Comparison of ENCODE assay signal across 13 mouse cellular contexts in genomic region chr10:68168141-68168540, GRCm38 (mm10).
A peak's percentile ranks its signal among the peaks of the same experiment; 100 is the strongest.
DNase-seq lines count a peak whose midpoint lies in the region; ATAC-seq and TF ChIP-seq lines count a peak whose summit lies in the region.
"Had no signal": no experiment of that assay in that cellular context is flagged by ENCODE, and none has a peak within 500 bp of the region (broad histone marks: within the 10 kb centered on the region; RNA-seq: fewer than 3 reads in every experiment).

No protein-coding gene starts in this region.

- ATAC-seq in hindbrain, embryonic 13.5 days (ENCODE audit: low FRiP score): no peak
- ATAC-seq in hindbrain, embryonic 12.5 days (ENCODE audit: low FRiP score): no peak
- peak; percentile 36; the same call in 1 of the 2 replicates for ATAC-seq in lung, embryonic 15.5 days (ENCODE audit: borderline replicate concordance, extremely low read depth, low FRiP score, low TSS enrichment)
- ATAC-seq in heart, embryonic 12.5 days (ENCODE audit: insufficient number of reproducible peaks, low FRiP score): no peak
- no peak for ATAC-seq in stomach, embryonic 16.5 days (ENCODE audit: insufficient read depth, low FRiP score)
- ATAC-seq: forebrain, embryonic 16.5 days had no signal

- no peak for TF ChIP-seq POLR2A in lung, adult 2 months (IDR thresholded peaks at IDR 0.05; ENCODE audit: borderline replicate concordance, extremely low read depth, low read depth, low read length)

- WGBS in hindbrain, embryonic 13.5 days: 94% methylated on average over 8 of the region's 8 CpGs
- 96% methylated on average over 8 of the region's 8 CpGs for WGBS in hindbrain, embryonic 12.5 days
- 53% methylated on average over 8 of the region's 8 CpGs for WGBS in lung, embryonic 15.5 days
- 79% methylated on average over 8 of the region's 8 CpGs for WGBS in lung, adult 2 months
- WGBS in heart, embryonic 12.5 days: 47% methylated on average over 8 of the region's 8 CpGs
- WGBS in stomach, embryonic 16.5 days: 81% methylated on average over 8 of the region's 8 CpGs

- H3K36me3 ChIP-seq in hindbrain, embryonic 13.5 days: no peaks in the 10 kb centered on the region
- no peaks in the 10 kb centered on the region for H3K36me3 ChIP-seq in hindbrain, embryonic 12.5 days
- H3K36me3 ChIP-seq in lung, embryonic 15.5 days: no peaks in the 10 kb centered on the region
- no peaks in the 10 kb centered on the region for H3K36me3 ChIP-seq in heart, embryonic 12.5 days
- 0 out of 2 replicates have a peak, but pooled peaks cover 4% of the 10 kb centered on the region for H3K36me3 ChIP-seq in stomach, embryonic 16.5 days (ENCODE audit: control insufficient read depth, insufficient read depth, low read length)
- H3K36me3 ChIP-seq: hindbrain, embryonic 10.5 days had no signal

- no peak for DNase-seq in lung, adult 2 months
- no peak for DNase-seq in urinary bladder, adult 2 months (ENCODE audit: low spot score)
- DNase-seq: adrenal gland, postnatal 25 days; cerebellum, adult 2 months; lung, postnatal 36 days; right cerebral cortex, postnatal 4 days had no signal

- H3K4me2 ChIP-seq in hindbrain, embryonic 13.5 days: no peak overlapping the region
- no peak overlapping the region for H3K4me2 ChIP-seq in hindbrain, embryonic 12.5 days (replicated peaks)
- H3K4me2 ChIP-seq in lung, embryonic 15.5 days: no peak overlapping the region
- H3K4me2 ChIP-seq in heart, embryonic 12.5 days: peak overlapping the region; percentile 12; the same call in 1 of the 2 replicates
- no peak overlapping the region for H3K4me2 ChIP-seq in stomach, embryonic 16.5 days (ENCODE audit: low read depth, low read length)

- TF ChIP-seq CTCF in lung, adult 2 months (IDR thresholded peaks at IDR 0.05; ENCODE audit: insufficient read depth, low read length): no peak

- no peaks in the 10 kb centered on the region for H3K9me3 ChIP-seq in hindbrain, embryonic 13.5 days
- H3K9me3 ChIP-seq in hindbrain, embryonic 12.5 days (replicated peaks): no peaks in the 10 kb centered on the region
- no peaks in the 10 kb centered on the region for H3K9me3 ChIP-seq in lung, embryonic 15.5 days
- H3K9me3 ChIP-seq in heart, embryonic 12.5 days (replicated peaks): no peaks in the 10 kb centered on the region
- H3K9me3 ChIP-seq in stomach, embryonic 16.5 days (replicated peaks; ENCODE audit: control insufficient read depth, low read length): no peaks in the 10 kb centered on the region
- H3K9me3 ChIP-seq: hindbrain, embryonic 10.5 days had no signal

- no peaks in the 10 kb centered on the region for H3K27me3 ChIP-seq in hindbrain, embryonic 13.5 days
- no peaks in the 10 kb centered on the region for H3K27me3 ChIP-seq in hindbrain, embryonic 12.5 days
- H3K27me3 ChIP-seq in lung, embryonic 15.5 days: no peaks in the 10 kb centered on the region
- H3K27me3 ChIP-seq in heart, embryonic 12.5 days (replicated peaks): no peaks in the 10 kb centered on the region
- no peaks in the 10 kb centered on the region for H3K27me3 ChIP-seq in stomach, embryonic 16.5 days (ENCODE audit: control insufficient read depth, insufficient read depth, low read length)

- H3K9ac ChIP-seq in hindbrain, embryonic 13.5 days: no peak overlapping the region
- no peak overlapping the region for H3K9ac ChIP-seq in hindbrain, embryonic 12.5 days
- H3K9ac ChIP-seq in lung, embryonic 15.5 days: no peak overlapping the region
- no peak overlapping the region for H3K9ac ChIP-seq in heart, embryonic 12.5 days
- no peak overlapping the region for H3K9ac ChIP-seq in stomach, embryonic 16.5 days (ENCODE audit: low read length)

- peak overlapping the region; percentile 18; the same call in 1 of the 2 replicates for H3K27ac ChIP-seq in hindbrain, embryonic 13.5 days
- no peak overlapping the region for H3K27ac ChIP-seq in hindbrain, embryonic 12.5 days
- H3K27ac ChIP-seq in lung, embryonic 15.5 days: peak overlapping the region; percentile 50
- H3K27ac ChIP-seq in heart, embryonic 12.5 days (ENCODE audit: poor library complexity, severe bottlenecking): peak overlapping the region; percentile 85
- peak overlapping the region; percentile 79; the same call in 1 of the 2 replicates for H3K27ac ChIP-seq in stomach, embryonic 16.5 days (ENCODE audit: low read length)
- H3K27ac ChIP-seq: hindbrain, embryonic 10.5 days had no signal

- peaks cover 31% of the 10 kb centered on the region for H3K4me1 ChIP-seq in hindbrain, embryonic 13.5 days (replicated peaks)
- H3K4me1 ChIP-seq in hindbrain, embryonic 12.5 days: peaks cover 15% of the 10 kb centered on the region
- H3K4me1 ChIP-seq in lung, embryonic 15.5 days: peaks cover 42% of the 10 kb centered on the region
- H3K4me1 ChIP-seq in lung, adult 2 months (ENCODE audit: control insufficient read depth, insufficient read depth, low read length): peaks cover 5% of the 10 kb centered on the region
- peaks cover 51% of the 10 kb centered on the region for H3K4me1 ChIP-seq in heart, embryonic 12.5 days (replicated peaks)
- H3K4me1 ChIP-seq in stomach, embryonic 16.5 days (ENCODE audit: control insufficient read depth, insufficient read depth, low read length): peaks cover 42% of the 10 kb centered on the region

- H3K4me3 ChIP-seq in hindbrain, embryonic 13.5 days: no peak overlapping the region
- no peak overlapping the region for H3K4me3 ChIP-seq in hindbrain, embryonic 12.5 days
- no peak overlapping the region for H3K4me3 ChIP-seq in lung, embryonic 15.5 days
- H3K4me3 ChIP-seq in lung, adult 2 months (replicated peaks; ENCODE audit: extremely low read depth, low read depth, low read length): no peak overlapping the region
- H3K4me3 ChIP-seq in heart, embryonic 12.5 days: no peak overlapping the region
- H3K4me3 ChIP-seq in stomach, embryonic 16.5 days (replicated peaks; ENCODE audit: low read length): no peak overlapping the region
- H3K4me3 ChIP-seq: hindbrain, embryonic 10.5 days had no signal
